Mouse (Mus musculus) central nervous system, embryonic 18 days (tissue): ENCODE results near the gene Acot6. TPM values are rescaled to one million over a fixed set of nuclear protein-coding genes. Genes with fewer than 3 reads are reported as not detected.

Source experiments
- polyA plus RNA-seq: library from polyadenylated mRNA; depleted of rRNA; stranded (reverse); fragments of >200 nt; gene quantifications from 2 replicates; pipeline ENCODE4 v1.2.3, GENCODE M21; 2012; rRNA removed

Acot6 gene
- 3.6 and 4.2 TPM in 2 replicates for polyA plus RNA-seq

GRCm38 (mm10) chr12:84100604-84101492 is at the start of gene Acot6:
Gene Acot6, plus strand, starts transcription at chr12:84100654.

GRCm38 (mm10) chr12:84051937-84052474 is 48.4 kb upstream of the Acot6 start, which contains the start of gene Acot3:
Gene Acot3, plus strand, starts transcription at chr12:84052144.

DNA sequence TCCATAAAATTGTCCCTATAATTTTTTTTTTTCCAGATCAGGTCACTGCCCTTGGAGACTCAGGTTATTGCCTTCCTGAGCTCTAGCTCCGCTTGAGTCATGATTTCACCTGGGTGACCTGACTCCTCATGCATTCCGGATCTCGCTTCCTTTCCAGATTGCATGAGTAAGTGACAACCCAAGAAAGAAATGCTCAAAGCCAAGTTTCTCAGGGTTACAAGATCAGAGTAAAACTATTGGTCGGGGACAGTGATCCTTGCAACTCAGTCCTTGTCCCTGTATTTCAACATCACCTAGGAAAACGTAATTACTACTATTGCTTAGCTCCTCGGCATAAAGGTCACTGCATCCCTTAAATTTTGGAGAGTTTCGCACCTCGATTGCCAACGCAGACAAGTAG is 31.5 kb upstream of the Acot6 start, which contains the start of gene Acot5:
TSS of gene Acot5 (plus strand) at position 340 of the 400 bp plus-strand sequence.

GRCm38 (mm10) chr12:84114153-84114994 is 13.9 kb downstream of the Acot6 start, which contains the start of gene Dnal1:
Gene Dnal1, plus strand, starts transcription at chr12:84114366.

GRCm38 (mm10) chr12:84147954-84148621 is 47.6 kb downstream of the Acot6 start, which contains the start of gene Pnma1:
Gene Pnma1, minus strand, starts transcription at chr12:84148489.

Other genes starting within 250 kb of the Acot6 start
- gene Numb, start 178.7 kb upstream of the Acot6 start, polyA plus RNA-seq: 23.4 and 24.8 TPM in 2 replicates
- gene Riox1, start 150.0 kb upstream of the Acot6 start, polyA plus RNA-seq: 12.7 and 14.2 TPM in 2 replicates
- 0.03 TPM in 1 of 2 replicates, not detected in the other for gene Heatr4, start 115.8 kb upstream of the Acot6 start, polyA plus RNA-seq
- gene Acot2, start 112.8 kb upstream of the Acot6 start, polyA plus RNA-seq: 4.2 and 4.4 TPM in 2 replicates
- gene Acot1, start 91.2 kb upstream of the Acot6 start, polyA plus RNA-seq: 51.7 and 59.0 TPM in 2 replicates
- gene Acot4, start 62.3 kb upstream of the Acot6 start, polyA plus RNA-seq: 0.70 and 0.72 TPM in 2 replicates
- gene Gm49366, start 61.7 kb upstream of the Acot6 start, polyA plus RNA-seq: not detected in 2 replicates
- 0.58 and 0.71 TPM in 2 replicates for gene Acot3, start 48.5 kb upstream of the Acot6 start, polyA plus RNA-seq
- 0.41 and 0.44 TPM in 2 replicates for gene Acot5, start 31.3 kb upstream of the Acot6 start, polyA plus RNA-seq
- gene Dnal1, start 13.7 kb downstream of the Acot6 start, polyA plus RNA-seq: 20.1 and 23.3 TPM in 2 replicates
- gene Pnma1, start 47.8 kb downstream of the Acot6 start, polyA plus RNA-seq: 6.6 and 7.2 TPM in 2 replicates
- 5.2 and 5.3 TPM in 2 replicates for gene Elmsan1, start 118.2 kb downstream of the Acot6 start, polyA plus RNA-seq
- gene Ptgr2, start 184.6 kb downstream of the Acot6 start, polyA plus RNA-seq: 11.2 and 12.2 TPM in 2 replicates
- gene Zfp410, start 216.2 kb downstream of the Acot6 start, polyA plus RNA-seq: 53.0 and 54.0 TPM in 2 replicates